Comparison of ENCODE assay signal across 29 mouse cellular contexts in the genomic region with DNA sequence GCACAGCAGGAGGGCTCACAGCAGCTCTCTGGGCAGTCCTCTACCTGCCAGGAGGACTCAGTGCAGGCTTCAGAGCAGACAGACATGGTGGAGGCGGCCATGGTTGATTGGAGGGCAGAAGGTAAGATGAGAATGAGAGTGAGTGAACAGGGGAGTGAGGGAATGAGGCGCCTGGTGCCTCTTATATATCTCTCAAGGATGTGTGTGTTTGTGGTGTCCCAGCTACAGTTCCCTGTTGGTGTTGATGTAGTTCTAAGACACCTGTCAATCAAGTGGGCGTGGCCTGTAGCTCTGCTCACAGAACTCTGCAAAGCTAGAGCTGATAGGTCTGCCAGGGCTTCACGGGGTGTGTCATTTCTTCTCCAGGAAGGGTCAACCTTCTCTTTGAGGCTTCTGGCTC. TPM values are rescaled to one million over a fixed set of nuclear protein-coding genes. Genes with fewer than 3 reads are reported as not detected.
DNase-seq lines count a peak whose midpoint lies in the region; ATAC-seq and TF ChIP-seq lines count a peak whose summit lies in the region.
"Had no signal": no experiment of that assay in that cellular context is flagged by ENCODE, and none has a peak within 500 bp of the region (broad histone marks: within the 10 kb centered on the region; RNA-seq: fewer than 3 reads in every experiment).

TSS of gene Gm9508 (minus strand) at position 101 of the 400 bp plus-strand sequence.

- H3K36me3 ChIP-seq in MEL (ENCODE audit: control insufficient read depth in 1 of 2, insufficient read depth in 2 of 2, low read length in 2 of 2), result no peaks in the 10 kb centered on the region
- no peaks in the 10 kb centered on the region for H3K36me3 ChIP-seq in midbrain, embryonic 13.5 days
- H3K36me3 ChIP-seq: embryonic facial prominence, embryonic 13.5 days; embryonic facial prominence, embryonic 15.5 days; forebrain, embryonic 15.5 days; G1E had no signal

- no peak for TF ChIP-seq POLR2A in MEL (IDR thresholded peaks at IDR 0.05; ENCODE audit: control insufficient read depth in 1 of 2, insufficient read depth in 1 of 2, low read depth in 1 of 2, low read length in 2 of 2, poor library complexity in 1 of 2)

- H3K4me2 ChIP-seq in midbrain, embryonic 13.5 days (replicated peaks), result no peak within 1 kb of the TSS
- H3K4me2 ChIP-seq: embryonic facial prominence, embryonic 13.5 days; embryonic facial prominence, embryonic 15.5 days; forebrain, embryonic 13.5 days; forebrain, embryonic 15.5 days had no signal

- no peak within 1 kb of the TSS for H3K27ac ChIP-seq in MEL (ENCODE audit: control insufficient read depth, low read depth, low read length)
- H3K27ac ChIP-seq in midbrain, embryonic 13.5 days, result no peak within 1 kb of the TSS
- H3K27ac ChIP-seq: embryonic facial prominence, embryonic 13.5 days; embryonic facial prominence, embryonic 15.5 days; forebrain, embryonic 13.5 days; forebrain, embryonic 15.5 days had no signal

- H3K79me2 ChIP-seq in MEL (ENCODE audit: control insufficient read depth, insufficient read depth, low read length, poor library complexity), result no peaks in the 10 kb centered on the region

- peaks cover 2 to 5% of the 10 kb centered on the region in 2 experiments; a peak in 3 of 4 replicates for H3K27me3 ChIP-seq in MEL (ENCODE audit: control insufficient read depth in 1 of 2, insufficient read depth in 2 of 2, low read length in 2 of 2)
- no peaks in the 10 kb centered on the region for H3K27me3 ChIP-seq in midbrain, embryonic 13.5 days
- H3K27me3 ChIP-seq: embryonic facial prominence, embryonic 13.5 days; embryonic facial prominence, embryonic 15.5 days; forebrain, embryonic 13.5 days; forebrain, embryonic 15.5 days had no signal

- H3K4me1 ChIP-seq in MEL (ENCODE audit: control insufficient read depth in 1 of 2, insufficient read depth in 2 of 2, low read length in 2 of 2), result no peaks in the 10 kb centered on the region
- no peaks in the 10 kb centered on the region for H3K4me1 ChIP-seq in midbrain, embryonic 13.5 days (replicated peaks)
- H3K4me1 ChIP-seq: embryonic facial prominence, embryonic 15.5 days; forebrain, embryonic 13.5 days; forebrain, embryonic 15.5 days had no signal

- WGBS in midbrain, embryonic 13.5 days, result 40% methylated on average over 4 of the region's 4 CpGs

- H3K9me3 ChIP-seq in MEL (replicated peaks; ENCODE audit: insufficient read depth, low read length), result no peaks in the 10 kb centered on the region
- no peaks in the 10 kb centered on the region for H3K9me3 ChIP-seq in midbrain, embryonic 13.5 days
- H3K9me3 ChIP-seq: embryonic facial prominence, embryonic 13.5 days; forebrain, embryonic 13.5 days; forebrain, embryonic 15.5 days; G1E had no signal

- no peak for TF ChIP-seq RAD21 in MEL (IDR thresholded peaks at IDR 0.05; ENCODE audit: low read depth, low read length)

- no peak for TF ChIP-seq CTCF in MEL (IDR thresholded peaks at IDR 0.05 in 2 of 3, conservative IDR thresholded peaks at IDR 0.05 in 1 of 3; ENCODE audit: control insufficient read depth in 1 of 3, insufficient read depth in 1 of 3, low read depth in 2 of 3, low read length in 3 of 3, poor library complexity in 1 of 3, severe bottlenecking in 1 of 3)

- intact Hi-C loops in heart, postnatal 14 days (cut with DNase I), result no loop called here

- no peak within 1 kb of the TSS for H3K4me3 ChIP-seq in MEL (ENCODE audit: control insufficient read depth in 1 of 2, insufficient read depth in 1 of 2, low read depth in 2 of 2, low read length in 2 of 2)
- no peak within 1 kb of the TSS for H3K4me3 ChIP-seq in midbrain, embryonic 13.5 days (replicated peaks)
- H3K4me3 ChIP-seq: embryonic facial prominence, embryonic 13.5 days; embryonic facial prominence, embryonic 15.5 days; erythroblast, embryonic 14.5 days; forebrain, embryonic 13.5 days; forebrain, embryonic 15.5 days had no signal

- no peak within 1 kb of the TSS for H3K9ac ChIP-seq in MEL (ENCODE audit: control insufficient read depth, low read depth, low read length, poor library complexity, severe bottlenecking)
- no peak within 1 kb of the TSS for H3K9ac ChIP-seq in midbrain, embryonic 13.5 days (replicated peaks)
- H3K9ac ChIP-seq: embryonic facial prominence, embryonic 13.5 days; embryonic facial prominence, embryonic 15.5 days; forebrain, embryonic 13.5 days; forebrain, embryonic 15.5 days; forebrain, postnatal 0 days had no signal

- DNase-seq in 3T3-L1 (ENCODE audit: low read depth, low spot score) (peak; percentile 4), MEL (ENCODE audit: low read depth, low spot score) (peak; percentile 9), ZHBTc4 (ENCODE audit: low read depth, low spot score) (peak; percentile 37)
- peak; percentile 5 for DNase-seq in c-Kit-positive CD71-positive TER-119-negative erythroid progenitor cells, embryonic 14.5 days (ENCODE audit: low read depth)
- DNase-seq in heart, postnatal 14 days, result no peak
- no peak for DNase-seq in right cerebral cortex, postnatal 36 days (ENCODE audit: low spot score in 2 of 2)
- DNase-seq: adrenal gland, adult 8-10 months; adrenal gland, postnatal 14 days; adrenal gland, postnatal 36 days; cerebellum, adult 11 months; cerebellum, adult 18-20 months; cerebellum, adult 8-10 months; cerebellum, adult 9-11 months; cerebellum, postnatal 14 days; cerebellum, postnatal 36 days; embryo, embryonic 11 days; forebrain, postnatal 0 days had no signal

- no peak for ATAC-seq in midbrain, embryonic 13.5 days
- ATAC-seq: forebrain, embryonic 13.5 days; forebrain, embryonic 15.5 days; forebrain, postnatal 0 days had no signal

- no peak for TF ChIP-seq EP300 in MEL (IDR thresholded peaks at IDR 0.05; ENCODE audit: low read depth in 1 of 2, low read length in 2 of 2)

TF ChIP-seq in MEL, 35 proteins besides CTCF, POLR2A, EP300 and RAD21:
- TF ChIP-seq NRF1 (IDR thresholded peaks at IDR 0.05; ENCODE audit: insufficient read depth, low read depth, low read length, poor library complexity, severe bottlenecking) (no peak), USF1 (IDR thresholded peaks at IDR 0.05; ENCODE audit: low read depth, low read length) (no peak), SMC3 (IDR thresholded peaks at IDR 0.05; ENCODE audit: low read depth, low read length) (no peak), SIN3A (IDR thresholded peaks at IDR 0.05; ENCODE audit: low read length) (no peak), GATA1 (IDR thresholded peaks at IDR 0.05; ENCODE audit: low read depth, low read length) (no peak), BHLHE40 (IDR thresholded peaks at IDR 0.05; ENCODE audit: borderline replicate concordance, low read depth, low read length) (no peak), USF2 (IDR thresholded peaks at IDR 0.05; ENCODE audit: borderline replicate concordance in 1 of 2, insufficient read depth in 1 of 2, low read depth in 1 of 2, low read length in 2 of 2) (no peak), E2F4 (IDR thresholded peaks at IDR 0.05; ENCODE audit: borderline replicate concordance, low read depth, low read length) (no peak), ZKSCAN1 (IDR thresholded peaks at IDR 0.05; ENCODE audit: low read depth, low read length) (no peak), GABPA (IDR thresholded peaks at IDR 0.05; ENCODE audit: low read depth, low read length) (no peak)
TF ChIP-seq in MEL: peak in this region for 0.

RNA-seq across cellular contexts. Expression of gene Gm9508, which starts in this region (rescaled TPM):
- not detected in 2 replicates for total RNA-seq in MEL (2012; rRNA removed)
- not detected for polyA plus RNA-seq in MEL (2012; ENCODE audit: insufficient read depth in 1 of 2, insufficient read length in 2 of 2, low read depth in 1 of 2, low replicate concordance in 2 of 2, missing spikeins in 1 of 2)
- not detected for total RNA-seq in heart, postnatal 14 days (2021)
- not detected in 2 replicates for polyA plus RNA-seq in midbrain, embryonic 13.5 days (2015; fragmentation: Nextera tagmentation; extraction: Ambion mirVana)
- total RNA-seq: adrenal gland, adult 18-20 months; adrenal gland, adult 8-10 months; adrenal gland, postnatal 14 days; adrenal gland, postnatal 36 days; common myeloid progenitor, adult 5-6 weeks; forebrain, postnatal 0 days; G1E had no signal
- polyA plus RNA-seq: C2C12; embryonic facial prominence, embryonic 11.5 days; embryonic facial prominence, embryonic 13.5 days; erythroblast, embryonic 14.5 days; forebrain, embryonic 11.5 days; forebrain, embryonic 13.5 days; forebrain, embryonic 15.5 days; forebrain, postnatal 0 days; G1E had no signal

Comparison
In these comparisons a context has a peak if more than half of its experiments do, and no peak if none do; other contexts are left out.
1. Peak in DNase-seq in MEL; RNA of the gene not detected or under 1 TPM.
2. DNase-seq: peak in 3T3-L1 (single experiment), ZHBTc4 (single experiment) and c-Kit-positive CD71-positive TER-119-negative erythroid progenitor cells, embryonic 14.5 days (single experiment); none in heart, postnatal 14 days (0 of 2) and right cerebral cortex, postnatal 36 days (0 of 2).